Mouse (Mus musculus): Measurements from ENCODE around the gene Myo18a. TPM values are rescaled to one million over a fixed set of nuclear protein-coding genes. Genes with fewer than 3 reads are reported as not detected.
A peak's percentile ranks its signal among the peaks of the same experiment; 100 is the strongest.

Myo18a gene
- polyA plus RNA-seq, 1 experiment from 2014 or later, result 25.4 TPM

DNA sequence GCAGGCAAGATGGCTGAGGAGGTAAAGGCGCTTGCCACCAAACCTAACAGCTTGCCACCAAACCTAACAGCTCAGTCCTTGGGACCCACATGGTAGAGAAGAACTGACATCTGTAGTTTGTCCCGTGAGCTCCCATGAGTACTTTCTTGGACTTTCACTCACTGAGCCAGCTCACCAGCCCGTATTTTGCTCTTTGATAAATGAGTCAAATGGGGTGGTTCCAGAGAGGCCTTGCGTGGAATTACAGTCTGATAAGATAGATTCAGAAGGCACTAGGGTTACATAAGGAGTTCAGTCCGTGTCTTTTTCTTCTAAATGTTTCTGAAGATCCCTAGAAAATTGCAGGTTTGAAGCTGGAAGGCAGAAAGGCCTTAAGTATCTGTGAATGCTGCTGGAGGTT lies 10.5 kb upstream of the Myo18a start:
- Histone ChIP-seq H3K36me3 (ENCODE audit: control insufficient read depth, insufficient read depth) (no peaks in the 10 kb centered on the region), H3K9ac (ENCODE audit: low read depth, low read length) (no peak overlapping the region), H3K4me1 (replicated peaks; ENCODE audit: control insufficient read depth, insufficient read depth, low read length) (no peaks in the 10 kb centered on the region), H3K4me2 (replicated peaks; ENCODE audit: low read depth) (no peak overlapping the region), H3K27ac (ENCODE audit: low read depth, low read length) (no peak overlapping the region), H3K9me3 (ENCODE audit: control insufficient read depth) (no peaks in the 10 kb centered on the region), H3K27me3 (replicated peaks; ENCODE audit: control insufficient read depth, insufficient read depth, low read length) (no peaks in the 10 kb centered on the region), H3K4me3 (ENCODE audit: low read depth, low read length) (no peak overlapping the region)
- 43% methylated on average over 5 of the region's 5 CpGs for WGBS
- TF ChIP-seq CTCF (IDR thresholded peaks at IDR 0.05; ENCODE audit: low read depth), result no peak
- peak; percentile 60 for ATAC-seq

DNA sequence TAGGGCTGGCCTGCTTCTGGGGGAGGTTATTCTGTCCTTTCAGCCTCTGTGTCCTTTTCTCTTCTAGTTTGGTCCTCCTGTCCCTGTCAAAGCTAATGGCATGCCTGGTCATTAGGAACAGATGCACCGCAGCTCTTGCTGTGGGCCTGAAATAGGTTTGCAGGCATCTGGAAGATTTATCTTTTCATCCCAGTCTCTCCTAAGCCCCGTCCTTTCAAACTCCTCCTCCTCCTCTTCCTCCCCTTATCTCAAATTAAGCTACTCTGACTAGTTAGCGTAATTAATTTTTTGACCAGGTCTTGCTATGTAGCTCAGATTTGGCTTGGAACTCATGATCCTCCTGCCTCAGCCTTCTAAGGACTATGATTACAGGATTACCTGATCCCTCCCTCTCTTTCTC lies 9.6 kb upstream of the Myo18a start:
- 81% methylated on average over 3 of the region's 3 CpGs for WGBS
- no peak overlapping the region for H3K9ac ChIP-seq (ENCODE audit: low read depth, low read length)
- H3K4me2 ChIP-seq (replicated peaks; ENCODE audit: low read depth), result no peak overlapping the region
- no peaks in the 10 kb centered on the region for H3K27me3 ChIP-seq (replicated peaks; ENCODE audit: control insufficient read depth, insufficient read depth, low read length)
- H3K4me3 ChIP-seq (ENCODE audit: low read depth, low read length), result no peak overlapping the region
- H3K27ac ChIP-seq (ENCODE audit: low read depth, low read length), result no peak overlapping the region
- no peaks in the 10 kb centered on the region for H3K4me1 ChIP-seq (replicated peaks; ENCODE audit: control insufficient read depth, insufficient read depth, low read length)
- no peak for TF ChIP-seq CTCF (IDR thresholded peaks at IDR 0.05; ENCODE audit: low read depth)
- no peak for ATAC-seq
- H3K36me3 ChIP-seq (ENCODE audit: control insufficient read depth, insufficient read depth), result no peaks in the 10 kb centered on the region
- no peaks in the 10 kb centered on the region for H3K9me3 ChIP-seq (ENCODE audit: control insufficient read depth)

DNA sequence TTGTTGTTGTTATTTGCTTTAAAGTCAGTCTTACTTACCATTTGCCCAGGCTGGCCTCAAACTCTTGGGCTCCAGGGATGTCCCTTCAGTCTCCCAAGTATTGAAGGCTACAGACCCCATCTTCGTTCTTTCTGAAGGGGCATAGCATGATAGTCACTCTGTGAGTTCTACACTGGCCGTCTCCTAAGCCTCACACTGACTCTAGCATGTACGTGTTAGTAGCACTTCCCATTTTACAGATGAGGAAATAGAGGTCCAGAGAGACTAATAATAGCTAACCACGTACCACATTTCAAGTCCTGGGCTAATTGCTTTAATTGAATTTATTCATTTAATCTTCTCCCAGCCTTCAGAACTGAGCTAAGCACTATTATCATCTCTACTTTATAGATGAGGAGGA lies 3.0 kb upstream of the Myo18a start:
- Histone ChIP-seq H3K4me1 (replicated peaks; ENCODE audit: control insufficient read depth, insufficient read depth, low read length) (no peaks in the 10 kb centered on the region), H3K4me3 (ENCODE audit: low read depth, low read length) (no peak overlapping the region), H3K27ac (ENCODE audit: low read depth, low read length) (no peak overlapping the region), H3K36me3 (ENCODE audit: control insufficient read depth, insufficient read depth) (no peaks in the 10 kb centered on the region), H3K4me2 (replicated peaks; ENCODE audit: low read depth) (no peak overlapping the region), H3K9ac (ENCODE audit: low read depth, low read length) (no peak overlapping the region), H3K9me3 (ENCODE audit: control insufficient read depth) (no peaks in the 10 kb centered on the region), H3K27me3 (replicated peaks; ENCODE audit: control insufficient read depth, insufficient read depth, low read length) (no peaks in the 10 kb centered on the region)
- ATAC-seq, result no peak
- no peak for TF ChIP-seq CTCF (IDR thresholded peaks at IDR 0.05; ENCODE audit: low read depth)
- 89% methylated on average over 4 of the region's 4 CpGs for WGBS

- H3K4me2 ChIP-seq (replicated peaks; ENCODE audit: low read depth), result peak overlapping the region; percentile 91
Measured at GRCm38 (mm10) chr11:77763673-77764340, 761 bp downstream of the Myo18a start.

DNA sequence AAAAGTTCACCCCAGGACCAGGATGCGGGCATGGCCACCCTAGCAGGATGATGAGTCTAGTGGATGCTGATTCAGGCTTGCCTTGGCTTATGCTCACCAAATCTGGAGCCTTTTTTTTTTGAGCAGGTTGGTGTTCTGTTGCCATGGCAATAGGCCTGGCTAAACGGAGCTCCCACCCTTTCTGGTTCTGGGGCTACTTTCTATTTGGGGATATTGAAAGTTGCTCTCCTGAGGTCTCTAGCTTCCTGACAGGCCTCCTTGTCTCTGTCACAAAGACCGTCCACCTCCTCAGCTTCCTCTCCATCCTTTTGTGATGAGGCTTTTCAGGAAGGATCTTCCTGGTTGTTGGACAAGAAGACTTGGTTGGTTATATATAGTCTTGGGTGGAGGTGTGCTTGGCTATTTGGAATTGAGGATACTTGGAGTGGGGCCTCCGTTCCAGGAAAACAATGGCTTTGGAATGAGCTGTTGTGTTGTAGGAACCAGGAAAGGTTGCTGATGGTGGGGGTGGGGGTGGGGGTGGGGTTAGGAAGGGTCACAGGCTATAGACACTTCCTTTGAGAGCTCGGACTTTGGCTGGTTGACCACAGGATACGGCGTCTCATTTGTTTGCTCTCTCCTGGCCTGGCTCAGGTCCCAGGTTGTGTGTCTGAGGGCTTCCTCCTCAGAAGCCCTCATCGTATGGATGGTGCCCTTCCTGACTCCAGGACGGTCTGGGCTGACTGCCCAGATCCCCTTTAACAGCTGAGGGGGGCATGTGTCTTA lies 1.8 kb downstream of the Myo18a start:
- H3K36me3 ChIP-seq (ENCODE audit: control insufficient read depth, insufficient read depth), result no peaks in the 10 kb centered on the region
- H3K9ac ChIP-seq (ENCODE audit: low read depth, low read length), result peak overlapping the region; percentile 66; the same call in 1 of the 2 replicates
- H3K4me3 ChIP-seq (ENCODE audit: low read depth, low read length), result 0 out of 2 replicates have a peak overlapping the region, but pooled peaks have one; percentile 3
- H3K27ac ChIP-seq (ENCODE audit: low read depth, low read length), result peak overlapping the region; percentile 94
- no peaks in the 10 kb centered on the region for H3K9me3 ChIP-seq (ENCODE audit: control insufficient read depth)
- no peak for ATAC-seq
- 34% methylated on average over 9 of the region's 9 CpGs for WGBS
- H3K27me3 ChIP-seq (replicated peaks; ENCODE audit: control insufficient read depth, insufficient read depth, low read length), result no peaks in the 10 kb centered on the region
- H3K4me2 ChIP-seq (replicated peaks; ENCODE audit: low read depth), result peak overlapping the region; percentile 91
- TF ChIP-seq CTCF (IDR thresholded peaks at IDR 0.05; ENCODE audit: low read depth), result no peak
- peaks cover 12% of the 10 kb centered on the region for H3K4me1 ChIP-seq (replicated peaks; ENCODE audit: control insufficient read depth, insufficient read depth, low read length)

More at GRCm38 (mm10) chr11:77763673-77764340, 761 bp downstream of the Myo18a start:
- Histone ChIP-seq H3K4me3 (ENCODE audit: low read depth, low read length) (peak overlapping the region; percentile 87), H3K27me3 (replicated peaks; ENCODE audit: control insufficient read depth, insufficient read depth, low read length) (no peaks in the 10 kb centered on the region), H3K27ac (ENCODE audit: low read depth, low read length) (peak overlapping the region; percentile 94), H3K36me3 (ENCODE audit: control insufficient read depth, insufficient read depth) (no peaks in the 10 kb centered on the region), H3K4me1 (replicated peaks; ENCODE audit: control insufficient read depth, insufficient read depth, low read length) (peaks cover 12% of the 10 kb centered on the region), H3K9me3 (ENCODE audit: control insufficient read depth) (no peaks in the 10 kb centered on the region), H3K9ac (ENCODE audit: low read depth, low read length) (peak overlapping the region; percentile 94)
- no peak for TF ChIP-seq CTCF (IDR thresholded peaks at IDR 0.05; ENCODE audit: low read depth)
- peak; percentile 45 for ATAC-seq
- WGBS, result 5% methylated on average over 26 of the region's 26 CpGs

DNA sequence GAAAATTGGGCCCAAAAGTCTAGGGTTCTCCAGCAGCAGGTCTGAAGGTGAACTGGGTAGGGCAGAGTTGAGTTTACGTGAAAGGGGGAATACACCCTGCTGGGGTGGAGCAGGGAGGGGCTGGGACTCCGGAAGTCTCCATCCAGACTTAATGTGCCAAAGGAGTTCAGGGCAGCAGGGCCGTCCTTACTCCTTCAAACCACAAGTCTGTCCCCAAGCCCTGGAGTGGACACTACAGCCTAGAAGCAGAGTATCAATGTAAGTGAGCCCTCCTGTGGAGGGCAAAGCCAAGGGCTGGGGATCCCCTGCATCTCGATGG lies 2.4 kb downstream of the Myo18a start:
- Histone ChIP-seq H3K4me2 (replicated peaks; ENCODE audit: low read depth) (peak overlapping the region; percentile 71), H3K4me3 (ENCODE audit: low read depth, low read length) (0 out of 2 replicates have a peak overlapping the region, but pooled peaks have one; percentile 3), H3K27me3 (replicated peaks; ENCODE audit: control insufficient read depth, insufficient read depth, low read length) (no peaks in the 10 kb centered on the region), H3K27ac (ENCODE audit: low read depth, low read length) (peak overlapping the region; percentile 92), H3K9ac (ENCODE audit: low read depth, low read length) (peak overlapping the region; percentile 66), H3K9me3 (ENCODE audit: control insufficient read depth) (no peaks in the 10 kb centered on the region), H3K36me3 (ENCODE audit: control insufficient read depth, insufficient read depth) (no peaks in the 10 kb centered on the region), H3K4me1 (replicated peaks; ENCODE audit: control insufficient read depth, insufficient read depth, low read length) (peaks cover 12% of the 10 kb centered on the region)
- WGBS, result 33% methylated on average over 4 of the region's 4 CpGs
- peak; percentile 20; the same call in 1 of the 2 replicates for TF ChIP-seq CTCF (IDR thresholded peaks at IDR 0.05; ENCODE audit: low read depth)
- ATAC-seq, result no peak
